Mouse (Mus musculus) myocyte (in vitro differentiated cells): ENCODE results near the gene Mad1l1.

Experiments used
- CEBPB ChIP-seq: IDR thresholded peaks from 2 replicates; pipeline ENCODE4 v1.6.1; 2011; ENCODE audit warnings: mild to moderate bottlenecking, moderate library complexity; ENCODE audit not compliant: poor library complexity, insufficient read depth, severe bottlenecking
- POLR2A ChIP-seq: IDR thresholded peaks from one replicate; pipeline ENCODE4 v1.6.1; 2011; ENCODE audit warnings: low read depth, mild to moderate bottlenecking, control low read depth, moderate library complexity; ENCODE audit not compliant: insufficient read length
- POLR2AphosphoS2 ChIP-seq: IDR thresholded peaks from one replicate; pipeline ENCODE4 v1.6.1; 2011; ENCODE audit warnings: low read depth, control low read depth; ENCODE audit not compliant: insufficient read length
- TCF12 ChIP-seq: IDR thresholded peaks from one replicate; pipeline ENCODE4 v1.6.1; 2011; ENCODE audit warnings: mild to moderate bottlenecking, control low read depth; ENCODE audit not compliant: poor library complexity, insufficient read depth, severe bottlenecking

DNA sequence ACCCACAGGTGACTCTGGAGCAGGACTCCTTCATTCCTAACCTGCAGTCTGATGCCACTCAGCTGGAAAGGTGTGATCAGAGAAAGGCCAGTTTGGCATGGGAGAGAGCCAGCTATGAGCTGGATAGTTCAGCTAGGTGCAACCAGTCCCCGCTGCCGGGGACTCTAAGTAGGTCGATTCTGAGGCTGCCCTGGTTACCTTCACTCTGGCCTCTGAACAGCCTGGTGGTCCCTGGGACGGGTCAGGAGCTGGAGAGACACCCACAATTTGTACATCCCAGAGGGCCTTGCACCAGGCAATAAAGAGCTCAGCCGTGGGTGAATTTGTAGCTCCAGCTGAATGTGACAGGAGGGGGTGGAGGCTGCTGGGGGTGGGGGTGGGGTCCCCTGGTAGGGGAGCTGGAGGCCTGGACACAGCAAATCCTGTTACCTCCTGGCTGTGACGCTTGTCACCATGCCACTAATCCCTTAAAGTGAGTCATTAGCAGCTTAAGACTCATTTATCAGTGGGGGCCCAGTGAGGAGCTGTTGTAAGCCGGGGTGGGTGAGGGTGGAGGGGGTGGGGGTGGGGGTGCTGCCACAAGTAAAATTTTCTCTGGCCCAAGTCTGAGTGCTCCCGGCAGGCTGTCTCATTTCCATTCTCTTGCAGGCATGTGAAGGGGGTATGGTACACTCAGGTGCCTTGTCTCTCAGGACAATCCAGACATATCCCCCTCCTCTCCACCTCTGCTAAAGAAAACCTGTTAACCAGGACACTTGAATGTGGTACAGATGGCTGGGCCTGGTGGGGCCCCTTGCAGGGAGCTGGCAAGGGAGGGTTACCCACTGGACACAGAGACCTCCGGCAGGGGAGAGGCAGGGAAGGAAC is 313.5 kb downstream of the Mad1l1 start:
- TF ChIP-seq POLR2A = no peak
- TF ChIP-seq POLR2AphosphoS2 = no peak
- TF ChIP-seq TCF12 = no peak
- TF ChIP-seq CEBPB = no peak
